Mouse (Mus musculus) E14TG2a.4 (cell line): ENCODE results near the gene Raly.
"Not testable (repeated sequence)": the region's sequence is repeated elsewhere in the genome, so short reads cannot be mapped to it uniquely, and the experiment has no call there.

ENCODE experiments used
- H3K27me3 ChIP-seq: 2 replicates; pipeline ENCODE4 v1.6.1; 2014; ENCODE audit warnings: low read length, control low read depth; ENCODE audit not compliant: insufficient read depth
- H3K36me3 ChIP-seq: 2 replicates; pipeline ENCODE4 v1.6.1; 2014; ENCODE audit warnings: low read length, control low read depth; ENCODE audit not compliant: insufficient read depth
- H3K4me1 ChIP-seq: replicated peaks from 2 replicates; pipeline ENCODE4 v1.6.1; 2014; ENCODE audit warnings: low read depth, low read length, control low read depth
- H3K4me3 ChIP-seq: replicated peaks from 2 replicates; pipeline ENCODE4 v1.5.1; 2014; ENCODE audit warnings: mild to moderate bottlenecking, low read length
- H3K9me3 ChIP-seq: 2 replicates; pipeline ENCODE4 v1.6.1; 2014; ENCODE audit warnings: low read length, control low read depth
- CTCF ChIP-seq: conservative IDR thresholded peaks from 2 replicates; pipeline ENCODE4 v1.5.1; 2014; ENCODE audit warnings: low read length
- NANOG ChIP-seq: IDR thresholded peaks from 2 replicates; pipeline ENCODE4 v1.6.1; 2014; ENCODE audit warnings: borderline replicate concordance, low read length, mixed read lengths
- POU5F1 ChIP-seq: IDR thresholded peaks from 2 replicates; pipeline ENCODE4 v1.6.1; 2014; ENCODE audit warnings: low read length, borderline replicate concordance

Raly gene

DNA sequence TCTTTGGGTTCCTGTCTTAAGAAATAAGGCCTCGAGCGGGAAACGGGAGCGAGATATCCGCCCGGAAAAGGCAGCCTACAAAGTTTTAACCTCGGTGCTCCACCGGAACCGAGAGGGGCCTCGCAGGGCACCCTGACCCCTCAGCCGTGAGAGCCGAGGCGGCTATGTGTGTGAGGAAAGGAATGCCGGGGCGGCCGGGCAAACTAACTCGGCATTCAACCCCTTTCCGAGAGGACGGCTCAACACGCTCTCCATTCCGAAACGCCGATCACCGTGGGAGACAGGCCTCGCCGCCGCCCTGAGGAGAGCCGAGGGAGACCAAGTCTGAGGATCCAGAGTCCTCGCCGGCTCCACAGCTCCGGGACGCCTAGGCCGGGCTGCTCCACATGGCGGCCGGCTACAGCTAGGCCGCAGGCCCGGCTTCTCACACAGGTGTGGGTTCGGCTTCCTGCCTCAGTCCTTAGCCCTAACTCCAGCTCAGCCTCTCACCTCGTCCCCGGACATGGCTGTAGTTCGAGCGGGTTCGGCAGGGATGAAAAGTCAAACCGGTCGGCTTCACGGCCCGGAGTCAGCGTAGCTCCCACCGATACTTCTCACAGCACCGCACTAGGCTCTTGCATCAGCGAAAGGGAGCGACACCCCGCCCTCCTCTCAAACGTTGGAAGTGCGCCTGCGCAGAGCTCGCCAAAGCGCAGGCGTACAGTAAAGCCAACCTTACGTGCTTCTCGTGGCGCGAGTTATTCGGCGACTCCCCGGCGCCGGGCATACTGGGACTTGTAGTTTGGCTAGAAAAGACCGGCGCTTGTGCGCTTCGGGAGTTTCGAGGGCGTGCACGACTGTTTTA, 101.5 kb downstream of the Raly start, which contains the start of gene Eif2s2:
Gene Eif2s2, minus strand, starts transcription at position 735 of the 844 bp plus-strand sequence.
- peak within 1 kb of the TSS; percentile 97 for H3K4me3 ChIP-seq
- no peaks in the 10 kb centered on the region for H3K27me3 ChIP-seq
- peaks cover 39% of the 10 kb centered on the region for H3K36me3 ChIP-seq
- TF ChIP-seq POU5F1 (no peak), CTCF (no peak), NANOG (no peak)
- no peaks in the 10 kb centered on the region for H3K9me3 ChIP-seq
- H3K4me1 ChIP-seq, result peaks cover 71% of the 10 kb centered on the region

DNA sequence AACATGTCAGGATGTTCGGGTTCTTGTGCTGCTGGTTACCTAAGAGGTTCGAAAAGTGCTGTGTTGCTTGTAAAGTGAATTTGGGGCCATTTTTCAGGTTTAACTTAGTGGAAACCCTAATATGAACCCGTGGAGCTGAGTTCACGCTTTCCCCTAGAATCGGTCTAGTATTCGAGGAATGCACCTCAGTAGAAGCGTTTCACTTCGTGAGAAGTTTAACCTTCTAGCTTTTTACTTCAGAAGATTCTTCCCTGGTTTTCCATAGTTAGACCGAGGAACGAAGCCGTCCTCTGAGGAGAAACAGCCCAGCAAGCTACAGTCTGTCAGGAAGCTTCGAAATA, 102.1 kb downstream of the Raly start:
- H3K9me3 ChIP-seq, result no peaks in the 10 kb centered on the region
- TF ChIP-seq CTCF, result no peak
- no peak for TF ChIP-seq POU5F1
- TF ChIP-seq NANOG, result no peak
- H3K36me3 ChIP-seq, result peaks cover 33% of the 10 kb centered on the region
- peaks cover 71% of the 10 kb centered on the region for H3K4me1 ChIP-seq
- H3K27me3 ChIP-seq, result no peaks in the 10 kb centered on the region
- H3K4me3 ChIP-seq, result peak overlapping the region; percentile 97

DNA sequence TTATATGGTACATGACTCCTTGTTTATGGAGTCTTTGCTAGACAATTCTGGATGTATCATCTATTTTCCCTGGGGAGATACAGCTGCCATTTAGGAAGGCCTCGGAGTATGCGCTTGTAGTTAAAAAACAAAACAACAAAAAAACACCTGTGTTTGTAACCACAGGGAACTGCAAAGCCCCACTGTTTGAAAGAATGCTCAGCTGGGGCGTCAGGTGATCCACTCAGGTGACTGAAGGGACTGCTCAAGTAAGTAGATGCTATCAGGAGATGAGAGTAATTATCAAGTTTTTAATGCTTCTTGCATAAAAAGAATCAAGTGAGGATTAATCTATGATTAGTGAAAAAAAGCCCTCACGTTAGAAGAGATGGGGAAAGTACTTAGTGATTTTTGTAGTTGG, 102.7 kb downstream of the Raly start:
- Histone ChIP-seq H3K36me3 (peaks cover 28% of the 10 kb centered on the region), H3K9me3 (no peaks in the 10 kb centered on the region), H3K27me3 (no peaks in the 10 kb centered on the region), H3K4me3 (peak overlapping the region; percentile 97), H3K4me1 (peaks cover 70% of the 10 kb centered on the region)
- TF ChIP-seq NANOG (no peak), CTCF (no peak), POU5F1 (no peak)

DNA sequence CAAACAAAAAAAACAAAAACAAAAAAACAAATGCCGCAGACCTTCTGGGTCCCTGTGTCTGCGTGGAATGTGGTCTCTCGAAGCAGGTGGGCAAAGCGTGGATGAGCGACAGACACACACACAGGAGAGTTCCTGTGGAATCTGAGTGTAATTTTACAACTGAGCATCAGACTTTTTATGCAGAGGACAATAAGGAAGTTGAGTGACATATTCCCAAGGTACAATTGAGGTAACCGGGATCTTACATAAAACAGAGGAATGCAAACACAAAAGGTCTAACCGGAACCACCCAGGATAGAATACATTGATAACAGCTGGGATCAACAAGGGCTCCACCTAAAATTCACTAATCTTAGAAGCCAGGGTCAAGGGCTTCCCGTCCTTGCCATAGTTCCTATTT, 108.1 kb downstream of the Raly start:
- not testable (repeated sequence) for H3K4me3 ChIP-seq, H3K27me3 ChIP-seq, H3K36me3 ChIP-seq
- peaks cover 13% of the 10 kb centered on the region for H3K9me3 ChIP-seq
- TF ChIP-seq NANOG, result peak; percentile 7; the same call in 1 of the 2 replicates
- peaks cover 51% of the 10 kb centered on the region for H3K4me1 ChIP-seq

DNA sequence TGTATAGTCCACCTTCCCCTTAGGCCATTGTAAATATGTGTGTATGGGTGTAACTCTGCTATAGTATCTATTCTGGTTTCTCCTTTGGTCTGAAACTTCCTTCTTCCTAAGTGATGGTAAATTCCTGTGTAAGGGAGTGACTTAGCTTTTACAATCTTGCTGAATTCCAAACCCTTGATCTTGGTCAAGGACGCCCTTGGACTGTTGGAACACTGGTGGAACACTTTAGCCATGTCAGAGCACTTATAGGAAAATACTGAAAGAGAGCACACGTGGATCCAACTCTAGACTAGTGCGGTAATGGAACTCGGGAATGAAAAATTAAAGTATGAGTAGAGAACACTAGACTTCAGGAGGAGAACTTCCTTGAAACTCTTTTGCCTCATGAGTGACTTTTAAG, 108.5 kb downstream of the Raly start:
- not testable (repeated sequence) for H3K27me3 ChIP-seq
- peaks cover 14% of the 10 kb centered on the region for H3K9me3 ChIP-seq

DNA sequence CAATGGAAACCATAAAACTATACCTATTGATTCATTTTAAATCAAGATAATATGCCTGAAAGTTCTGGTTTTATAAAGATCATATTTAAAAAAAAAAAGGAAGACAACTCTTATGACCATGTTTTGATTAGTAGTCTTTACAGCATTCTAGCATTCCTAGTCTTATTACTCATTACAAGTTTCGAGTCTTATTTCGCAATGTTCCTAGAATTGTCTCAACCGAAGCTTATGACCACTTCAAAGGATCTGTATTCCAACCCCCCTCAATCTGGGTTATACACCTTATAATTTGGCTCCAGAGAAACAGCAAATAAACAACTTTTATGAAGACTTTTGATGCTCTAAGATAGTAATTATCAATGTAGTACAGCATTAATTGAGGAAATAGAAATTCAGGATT, 111.2 kb downstream of the Raly start:
- Histone ChIP-seq H3K36me3 (peaks cover 3% of the 10 kb centered on the region; the same call in 1 of the 2 replicates), H3K4me3 (no peak overlapping the region), H3K9me3 (peaks cover 39% of the 10 kb centered on the region), H3K27me3 (no peaks in the 10 kb centered on the region), H3K4me1 (peaks cover 31% of the 10 kb centered on the region)
- TF ChIP-seq CTCF, result no peak
- TF ChIP-seq POU5F1, result no peak
- TF ChIP-seq NANOG, result no peak

More for the DNA sequence above, 108.5 kb downstream of the Raly start:
- not testable (repeated sequence) for H3K4me3 ChIP-seq, H3K36me3 ChIP-seq
- H3K4me1 ChIP-seq, result peaks cover 49% of the 10 kb centered on the region

DNA sequence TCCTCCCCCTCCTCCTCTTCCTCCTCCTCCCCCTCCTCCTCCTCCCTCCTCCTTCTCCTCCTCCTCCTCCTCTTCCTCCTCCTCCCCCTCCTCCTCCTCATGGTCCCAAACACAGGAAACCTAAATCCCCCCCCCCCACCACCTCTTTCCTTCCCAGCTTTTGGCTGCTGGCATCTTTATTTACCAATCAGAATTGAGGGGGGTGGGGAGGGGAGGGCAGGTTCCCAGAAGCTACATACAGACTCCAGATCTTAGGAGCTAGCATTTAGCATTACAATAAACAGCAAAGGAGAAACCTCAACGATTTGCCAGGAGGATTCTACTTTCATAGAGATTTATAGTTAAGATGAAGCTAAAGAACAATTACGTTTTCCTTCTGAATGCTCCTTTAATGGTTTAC, 114.9 kb downstream of the Raly start:
- H3K27me3 ChIP-seq, result no peaks in the 10 kb centered on the region
- peaks cover 41% of the 10 kb centered on the region for H3K9me3 ChIP-seq
- TF ChIP-seq CTCF (no peak), NANOG (no peak), POU5F1 (no peak)
- H3K4me1 ChIP-seq, result peaks cover 9% of the 10 kb centered on the region; the same call in 1 of the 2 replicates
- H3K4me3 ChIP-seq, result no peak overlapping the region
- peaks cover 3% of the 10 kb centered on the region; the same call in 1 of the 2 replicates for H3K36me3 ChIP-seq

DNA sequence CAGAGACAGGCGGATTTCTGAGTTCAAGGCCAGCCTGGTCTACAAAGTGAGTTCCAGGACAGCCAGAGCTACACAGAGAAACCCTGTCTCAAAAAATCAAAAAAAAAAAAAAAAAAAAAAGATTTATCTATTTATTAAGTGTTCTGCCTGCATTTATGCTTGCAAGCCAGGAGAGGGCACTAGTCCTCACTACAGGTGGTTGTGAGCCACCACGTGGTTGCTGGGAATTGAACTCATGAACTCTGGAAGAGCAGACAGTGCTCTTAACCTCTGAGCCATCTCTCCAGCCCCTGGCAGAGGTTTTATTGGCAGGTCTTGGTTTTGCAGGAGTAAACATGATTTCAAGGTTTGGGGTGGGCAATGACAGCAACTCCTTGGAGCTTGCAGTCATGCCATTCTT, 117.3 kb downstream of the Raly start:
- not testable (repeated sequence) for H3K36me3 ChIP-seq, H3K27me3 ChIP-seq, H3K4me1 ChIP-seq, H3K4me3 ChIP-seq
- peaks cover 30% of the 10 kb centered on the region for H3K9me3 ChIP-seq
- 0 out of 2 replicates have a peak, but pooled peaks have one; percentile 6 for TF ChIP-seq CTCF

DNA sequence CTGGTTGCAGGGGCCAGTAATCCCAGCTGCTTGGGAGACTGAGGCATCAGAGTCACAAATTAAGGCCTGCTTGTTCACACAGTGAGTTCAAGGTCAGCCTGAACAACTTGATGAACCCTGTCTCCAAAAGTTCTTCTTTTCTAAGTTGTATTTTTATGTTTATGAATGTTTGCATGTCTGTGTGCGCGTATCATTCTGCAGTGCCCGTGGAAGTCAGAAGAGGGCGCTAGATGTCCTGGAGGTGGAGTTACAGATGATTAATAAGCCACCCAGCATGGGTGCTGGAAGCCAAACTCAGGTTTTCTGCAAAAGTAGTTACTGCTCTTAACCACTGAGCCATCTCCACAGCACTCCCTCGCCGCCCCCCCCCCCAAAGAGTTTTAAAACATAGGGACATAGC, 118.9 kb downstream of the Raly start:
- no peaks in the 10 kb centered on the region for H3K27me3 ChIP-seq
- no peaks in the 10 kb centered on the region; the same call in 1 of the 2 replicates for H3K4me1 ChIP-seq
- H3K36me3 ChIP-seq, result peaks cover 3% of the 10 kb centered on the region; the same call in 1 of the 2 replicates
- TF ChIP-seq POU5F1 (no peak), NANOG (no peak), CTCF (peak; percentile 56)
- no peak overlapping the region for H3K4me3 ChIP-seq
- H3K9me3 ChIP-seq, result peaks cover 23% of the 10 kb centered on the region
